Mouse (Mus musculus): ENCODE measurements around the gene Rbbp8nl. TPM values are rescaled to one million over a fixed set of nuclear protein-coding genes. Genes with fewer than 3 reads are reported as not detected.

Rbbp8nl gene
- polyA plus RNA-seq, 1 experiment: not detected

GRCm38 (mm10) chr2:180288966-180289365, 713 bp downstream of the Rbbp8nl start:
- H3K4me1 ChIP-seq (ENCODE audit: control insufficient read depth, insufficient read depth, low read length): no peaks in the 10 kb centered on the region
- TF ChIP-seq CTCF (IDR thresholded peaks at IDR 0.05; ENCODE audit: control insufficient read depth, insufficient read depth, insufficient replicate concordance, low read depth, low read length) (no peak), POLR2A (IDR thresholded peaks at IDR 0.05; ENCODE audit: control insufficient read depth, low read depth, low read length) (no peak)
- H3K4me3 ChIP-seq (ENCODE audit: control insufficient read depth, low read depth, low read length): no peak overlapping the region
- no peak overlapping the region for H3K27ac ChIP-seq (ENCODE audit: control insufficient read depth, insufficient read depth, low read depth, low read length)
- no peaks in the 10 kb centered on the region for H3K36me3 ChIP-seq (ENCODE audit: control insufficient read depth, insufficient read depth, low read length)
- H3K27me3 ChIP-seq (ENCODE audit: control insufficient read depth, insufficient read depth, low read length): no peaks in the 10 kb centered on the region

GRCm38 (mm10) chr2:180279321-180279720, 10.4 kb downstream of the Rbbp8nl start:
- TF ChIP-seq CTCF (IDR thresholded peaks at IDR 0.05; ENCODE audit: control insufficient read depth, insufficient read depth, insufficient replicate concordance, low read depth, low read length): no peak
- TF ChIP-seq POLR2A (IDR thresholded peaks at IDR 0.05; ENCODE audit: control insufficient read depth, low read depth, low read length): no peak
- Histone ChIP-seq H3K4me1 (ENCODE audit: control insufficient read depth, insufficient read depth, low read length) (no peaks in the 10 kb centered on the region), H3K36me3 (ENCODE audit: control insufficient read depth, insufficient read depth, low read length) (no peaks in the 10 kb centered on the region), H3K27ac (ENCODE audit: control insufficient read depth, insufficient read depth, low read depth, low read length) (no peak overlapping the region), H3K4me3 (ENCODE audit: control insufficient read depth, low read depth, low read length) (no peak overlapping the region), H3K27me3 (ENCODE audit: control insufficient read depth, insufficient read depth, low read length) (no peaks in the 10 kb centered on the region)

DNA sequence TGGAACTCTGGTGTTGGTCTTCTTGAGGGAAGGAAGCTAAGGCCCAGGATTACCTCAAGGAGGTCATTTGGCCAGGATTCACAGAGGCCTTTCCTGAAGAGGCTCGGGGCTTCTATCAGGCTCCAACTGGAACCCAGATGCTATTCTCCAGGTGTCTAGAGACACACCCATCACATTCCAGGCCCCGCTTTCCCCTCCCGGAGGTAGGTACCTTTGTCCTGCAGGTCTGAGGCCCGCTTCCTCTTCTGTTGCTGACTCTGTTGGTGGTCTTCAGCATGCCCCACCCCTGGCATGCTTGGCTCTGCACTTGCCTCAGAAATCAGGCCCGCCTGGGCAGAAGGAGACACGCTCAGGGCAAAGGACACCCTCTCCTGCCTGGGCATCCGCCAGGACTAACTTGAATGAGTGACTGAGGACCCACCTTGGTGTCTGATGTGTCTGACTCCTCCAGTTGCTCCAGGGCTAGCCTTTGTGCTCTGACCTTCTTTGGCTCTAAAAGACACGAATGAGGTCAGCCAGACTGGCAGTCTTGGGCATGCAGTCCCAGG, 11.8 kb downstream of the Rbbp8nl start:
- no peaks in the 10 kb centered on the region for H3K36me3 ChIP-seq (ENCODE audit: control insufficient read depth, insufficient read depth, low read length)
- TF ChIP-seq POLR2A (IDR thresholded peaks at IDR 0.05; ENCODE audit: control insufficient read depth, low read depth, low read length): no peak
- TF ChIP-seq CTCF (IDR thresholded peaks at IDR 0.05; ENCODE audit: control insufficient read depth, insufficient read depth, insufficient replicate concordance, low read depth, low read length): no peak
- no peak overlapping the region for H3K4me3 ChIP-seq (ENCODE audit: control insufficient read depth, low read depth, low read length)
- H3K27ac ChIP-seq (ENCODE audit: control insufficient read depth, insufficient read depth, low read depth, low read length): no peak overlapping the region
- peaks cover 4% of the 10 kb centered on the region; the same call in 1 of the 2 replicates for H3K4me1 ChIP-seq (ENCODE audit: control insufficient read depth, insufficient read depth, low read length)
- H3K27me3 ChIP-seq (ENCODE audit: control insufficient read depth, insufficient read depth, low read length): no peaks in the 10 kb centered on the region

DNA sequence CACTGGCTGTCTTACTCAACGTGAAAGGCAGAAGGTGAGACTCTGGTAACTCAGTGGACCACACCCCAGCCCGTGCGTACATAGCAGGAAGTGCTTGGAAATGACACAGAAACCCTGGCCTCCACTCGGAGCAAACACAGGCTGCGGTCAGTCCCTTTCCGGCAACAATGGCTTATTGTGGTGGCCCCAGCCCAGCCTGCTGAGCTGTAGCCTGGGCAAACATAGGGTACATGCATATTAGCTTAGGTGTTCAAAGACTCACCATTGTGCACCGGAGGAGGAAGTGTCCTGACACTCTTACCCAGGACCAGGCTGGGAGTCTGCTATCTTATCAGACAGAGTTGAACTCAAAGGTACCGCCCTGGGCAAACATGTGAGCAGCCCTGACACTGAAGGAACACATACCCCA, 12.8 kb downstream of the Rbbp8nl start:
- Histone ChIP-seq H3K4me1 (ENCODE audit: control insufficient read depth, insufficient read depth, low read length) (peaks cover 9% of the 10 kb centered on the region), H3K27ac (ENCODE audit: control insufficient read depth, insufficient read depth, low read depth, low read length) (no peak overlapping the region), H3K27me3 (ENCODE audit: control insufficient read depth, insufficient read depth, low read length) (no peaks in the 10 kb centered on the region), H3K4me3 (ENCODE audit: control insufficient read depth, low read depth, low read length) (no peak overlapping the region), H3K36me3 (ENCODE audit: control insufficient read depth, insufficient read depth, low read length) (no peaks in the 10 kb centered on the region)
- TF ChIP-seq POLR2A (IDR thresholded peaks at IDR 0.05; ENCODE audit: control insufficient read depth, low read depth, low read length): no peak

DNA sequence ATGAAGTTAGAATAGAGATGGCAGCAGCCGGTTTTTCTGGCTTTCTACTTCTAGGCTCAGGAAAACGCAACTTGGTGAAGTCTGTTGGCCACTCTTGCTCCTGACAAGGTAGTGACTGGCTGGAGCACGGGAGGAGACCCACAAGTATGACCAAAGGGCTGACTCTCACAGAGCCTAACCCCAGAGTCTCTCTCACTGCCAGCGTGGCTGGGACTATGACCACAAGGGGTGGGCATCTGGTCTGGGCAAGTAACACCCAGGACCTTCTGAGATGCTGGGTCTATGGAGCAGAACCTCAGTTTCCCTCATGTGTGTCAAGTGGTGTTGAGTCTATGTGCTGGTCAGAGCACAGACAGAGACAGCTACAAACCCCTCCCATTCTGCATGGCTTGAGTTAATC, 13.3 kb downstream of the Rbbp8nl start:
- no peaks in the 10 kb centered on the region for H3K36me3 ChIP-seq (ENCODE audit: control insufficient read depth, insufficient read depth, low read length)
- no peak overlapping the region for H3K4me3 ChIP-seq (ENCODE audit: control insufficient read depth, low read depth, low read length)
- peaks cover 9% of the 10 kb centered on the region for H3K4me1 ChIP-seq (ENCODE audit: control insufficient read depth, insufficient read depth, low read length)
- no peak overlapping the region for H3K27ac ChIP-seq (ENCODE audit: control insufficient read depth, insufficient read depth, low read depth, low read length)
- no peaks in the 10 kb centered on the region for H3K27me3 ChIP-seq (ENCODE audit: control insufficient read depth, insufficient read depth, low read length)
- TF ChIP-seq POLR2A (IDR thresholded peaks at IDR 0.05; ENCODE audit: control insufficient read depth, low read depth, low read length) (no peak), CTCF (IDR thresholded peaks at IDR 0.05; ENCODE audit: control insufficient read depth, insufficient read depth, insufficient replicate concordance, low read depth, low read length) (no peak)

- H3K36me3 ChIP-seq (ENCODE audit: control insufficient read depth, insufficient read depth, low read length): no peaks in the 10 kb centered on the region
- peaks cover 9% of the 10 kb centered on the region for H3K4me1 ChIP-seq (ENCODE audit: control insufficient read depth, insufficient read depth, low read length)
- H3K27ac ChIP-seq (ENCODE audit: control insufficient read depth, insufficient read depth, low read depth, low read length): no peak overlapping the region
- TF ChIP-seq POLR2A (IDR thresholded peaks at IDR 0.05; ENCODE audit: control insufficient read depth, low read depth, low read length) (no peak), CTCF (IDR thresholded peaks at IDR 0.05; ENCODE audit: control insufficient read depth, insufficient read depth, insufficient replicate concordance, low read depth, low read length) (peak; percentile 74; the same call in 1 of the 2 replicates)
- no peak overlapping the region for H3K4me3 ChIP-seq (ENCODE audit: control insufficient read depth, low read depth, low read length)
- H3K27me3 ChIP-seq (ENCODE audit: control insufficient read depth, insufficient read depth, low read length): no peaks in the 10 kb centered on the region
These were observed 13.8 kb downstream of the Rbbp8nl start for GRCm38 (mm10) chr2:180275836-180276235.

DNA sequence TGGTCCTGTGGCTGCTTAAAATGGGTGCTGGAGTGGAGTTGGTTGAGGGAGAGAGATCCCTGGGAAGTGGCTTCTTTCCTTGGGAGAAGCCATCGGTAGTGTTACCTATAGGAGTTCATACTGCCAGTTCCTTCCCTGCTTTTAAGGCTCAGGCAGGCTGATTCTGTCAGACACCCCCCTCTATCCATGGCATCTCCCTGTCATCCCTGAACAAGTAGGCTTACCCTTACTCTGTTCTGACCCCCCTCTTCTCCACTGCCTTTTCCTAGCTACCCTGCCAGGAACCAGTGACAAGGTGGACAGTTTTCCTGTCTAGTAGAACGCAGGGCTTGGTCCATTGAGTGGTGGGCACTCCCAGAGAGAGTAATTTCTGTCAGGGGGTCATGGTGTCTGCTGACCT, 15.2 kb downstream of the Rbbp8nl start:
- no peaks in the 10 kb centered on the region for H3K36me3 ChIP-seq (ENCODE audit: control insufficient read depth, insufficient read depth, low read length)
- peaks cover 9% of the 10 kb centered on the region for H3K4me1 ChIP-seq (ENCODE audit: control insufficient read depth, insufficient read depth, low read length)
- H3K4me3 ChIP-seq (ENCODE audit: control insufficient read depth, low read depth, low read length): no peak overlapping the region
- no peak overlapping the region for H3K27ac ChIP-seq (ENCODE audit: control insufficient read depth, insufficient read depth, low read depth, low read length)
- no peak for TF ChIP-seq POLR2A (IDR thresholded peaks at IDR 0.05; ENCODE audit: control insufficient read depth, low read depth, low read length)
- TF ChIP-seq CTCF (IDR thresholded peaks at IDR 0.05; ENCODE audit: control insufficient read depth, insufficient read depth, insufficient replicate concordance, low read depth, low read length): no peak
- no peaks in the 10 kb centered on the region for H3K27me3 ChIP-seq (ENCODE audit: control insufficient read depth, insufficient read depth, low read length)
